Mouse (Mus musculus): Measurements from ENCODE around the gene Ccdc6.

DNA sequence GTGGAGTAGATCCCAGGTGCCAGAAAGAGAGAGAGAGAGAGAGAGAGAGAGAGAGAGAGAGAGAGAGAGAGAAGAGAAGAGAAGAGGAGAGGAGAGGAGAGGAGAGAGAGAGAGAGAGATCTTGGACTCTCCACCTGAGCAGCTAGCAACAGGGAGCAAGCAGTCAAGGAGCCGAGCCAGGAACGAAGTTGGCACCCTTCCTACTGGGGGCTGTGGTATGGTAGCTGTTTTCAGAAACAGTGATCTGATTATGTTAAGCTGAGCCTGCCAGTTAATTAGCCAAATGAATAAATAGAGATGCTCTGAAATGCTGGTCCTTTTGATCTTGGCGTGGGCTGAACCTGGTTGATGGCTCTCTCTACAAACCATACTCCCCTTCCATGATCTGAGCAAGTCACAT is 31.7 kb upstream of the Ccdc6 start:
- TF ChIP-seq POLR2A (IDR thresholded peaks at IDR 0.05; ENCODE audit: insufficient read depth, low read depth, low read length), result no peak
- no peak for TF ChIP-seq CTCF (IDR thresholded peaks at IDR 0.05)
- no peak for TF ChIP-seq EP300 (IDR thresholded peaks at IDR 0.05; ENCODE audit: insufficient read depth, low read depth, low read length)
